Mouse (Mus musculus): ENCODE measurements at regions not wholly inside any gene's neighbourhood (a gene's known extent, or its start where the extent isn't known, plus 50 kb on each side); places are given as distances from the start of the nearest gene placed in this dataset.

DNA sequence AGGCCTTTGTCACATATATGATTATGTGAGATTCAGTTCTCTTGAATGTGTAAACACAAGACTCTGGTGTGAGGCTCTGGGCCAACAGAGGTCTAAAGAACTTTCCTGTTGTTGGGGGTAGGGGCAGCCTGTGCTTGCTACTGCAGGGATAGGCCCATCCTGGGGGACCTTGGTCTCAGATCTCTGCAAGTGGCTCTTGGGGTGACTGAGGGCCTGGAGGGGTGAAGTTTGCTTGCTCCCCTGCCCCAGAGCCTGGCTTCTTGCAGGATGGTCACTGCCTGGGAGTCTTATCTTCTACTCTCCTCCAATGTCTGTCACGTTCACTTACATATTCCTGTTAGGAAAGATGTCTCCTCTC lies 121.8 kb upstream of the Arhgap5 start:
- TF ChIP-seq BHLHE40 (IDR thresholded peaks at IDR 0.05; ENCODE audit: borderline replicate concordance, low read depth, low read length) (no peak), EP300 (IDR thresholded peaks at IDR 0.05; ENCODE audit: low read depth in 1 of 2, low read length in 2 of 2) (no peak), NRF1 (IDR thresholded peaks at IDR 0.05; ENCODE audit: insufficient read depth, low read depth, low read length, poor library complexity, severe bottlenecking) (no peak), CTCF (IDR thresholded peaks at IDR 0.05 in 2 of 3, conservative IDR thresholded peaks at IDR 0.05 in 1 of 3; ENCODE audit: control insufficient read depth in 1 of 3, insufficient read depth in 1 of 3, low read depth in 2 of 3, low read length in 3 of 3, poor library complexity in 1 of 3, severe bottlenecking in 1 of 3) (no peak), CHD1 (IDR thresholded peaks at IDR 0.05; ENCODE audit: low read depth, low read length) (no peak)
